Comparison of ENCODE assay signal across 7 mouse cellular contexts in genomic region chr14:20836905-20837376, GRCm38 (mm10). TPM values are rescaled to one million over a fixed set of nuclear protein-coding genes. Genes with fewer than 3 reads are reported as not detected.
DNase-seq lines count a peak whose midpoint lies in the region; ATAC-seq lines count a peak whose summit lies in the region.

No protein-coding gene starts in this region.

- H3K36me3 ChIP-seq in forebrain, embryonic 11.5 days (ENCODE audit: control insufficient read depth, insufficient read depth, low read length) = no peaks in the 10 kb centered on the region
- no peaks in the 10 kb centered on the region for H3K36me3 ChIP-seq in intestine, embryonic 14.5 days (ENCODE audit: control insufficient read depth, insufficient read depth, low read length)
- H3K36me3 ChIP-seq in midbrain, embryonic 13.5 days = no peaks in the 10 kb centered on the region

- peak overlapping the region; percentile 72 for H3K9ac ChIP-seq in forebrain, embryonic 11.5 days (ENCODE audit: low read length)
- H3K9ac ChIP-seq in intestine, embryonic 14.5 days (ENCODE audit: low read length) = peak overlapping the region; percentile 48
- H3K9ac ChIP-seq in midbrain, embryonic 13.5 days (replicated peaks) = peak overlapping the region; percentile 73

- H3K27me3 ChIP-seq in forebrain, embryonic 11.5 days (ENCODE audit: control insufficient read depth, insufficient read depth, low read length) = no peaks in the 10 kb centered on the region
- no peaks in the 10 kb centered on the region for H3K27me3 ChIP-seq in intestine, embryonic 14.5 days (replicated peaks; ENCODE audit: control insufficient read depth, insufficient read depth, low read length)
- H3K27me3 ChIP-seq in midbrain, embryonic 13.5 days = peaks cover 15% of the 10 kb centered on the region

- H3K4me2 ChIP-seq in forebrain, embryonic 11.5 days (ENCODE audit: low read depth, low read length, severe bottlenecking) = peak overlapping the region; percentile 87
- peak overlapping the region; percentile 96 for H3K4me2 ChIP-seq in intestine, embryonic 14.5 days (ENCODE audit: low read length)
- peak overlapping the region; percentile 96 for H3K4me2 ChIP-seq in midbrain, embryonic 13.5 days (replicated peaks)

- H3K4me3 ChIP-seq in forebrain, embryonic 11.5 days (ENCODE audit: low read depth, low read length) = peak overlapping the region; percentile 46
- peak overlapping the region; percentile 43 for H3K4me3 ChIP-seq in intestine, embryonic 14.5 days (ENCODE audit: low read depth, low read length)
- peak overlapping the region; percentile 52 for H3K4me3 ChIP-seq in midbrain, embryonic 13.5 days (replicated peaks)

- no peak overlapping the region for H3K27ac ChIP-seq in forebrain, embryonic 11.5 days (ENCODE audit: low read depth, low read length)
- no peak overlapping the region; the same call in 1 of the 2 replicates for H3K27ac ChIP-seq in intestine, embryonic 14.5 days (ENCODE audit: low read depth)
- no peak overlapping the region for H3K27ac ChIP-seq in midbrain, embryonic 13.5 days

- ATAC-seq in forebrain, embryonic 11.5 days (replicated peaks; ENCODE audit: low FRiP score) = no peak
- ATAC-seq in intestine, embryonic 14.5 days (replicated peaks; ENCODE audit: low FRiP score, low TSS enrichment, low read depth) = no peak; the same call in 1 of the 2 replicates
- no peak for ATAC-seq in midbrain, embryonic 13.5 days

- DNase-seq in retina, embryonic 14.5 days (ENCODE audit: low spot score) = peak; percentile 13
- DNase-seq in retina, postnatal 1 day = no peak
- no peak for DNase-seq in forebrain, embryonic 11.5 days (ENCODE audit: low spot score)
- DNase-seq in intestine, embryonic 14.5 days (ENCODE audit: low spot score) = no peak
- DNase-seq in ovary, postnatal 36 days (ENCODE audit: low spot score) = no peak
- DNase-seq in layer of hippocampus, postnatal 36 days = no peak

- H3K9me3 ChIP-seq in forebrain, embryonic 11.5 days (ENCODE audit: control insufficient read depth, low read length) = no peaks in the 10 kb centered on the region
- no peaks in the 10 kb centered on the region for H3K9me3 ChIP-seq in intestine, embryonic 14.5 days (ENCODE audit: control insufficient read depth, low read length)
- no peaks in the 10 kb centered on the region for H3K9me3 ChIP-seq in midbrain, embryonic 13.5 days

- 0 out of 2 replicates have a peak, but pooled peaks cover 3% of the 10 kb centered on the region for H3K4me1 ChIP-seq in forebrain, embryonic 11.5 days (replicated peaks; ENCODE audit: control insufficient read depth, insufficient read depth, low read length)
- H3K4me1 ChIP-seq in intestine, embryonic 14.5 days (replicated peaks; ENCODE audit: control insufficient read depth, insufficient read depth, low read length) = peaks cover 10% of the 10 kb centered on the region; the same call in 1 of the 2 replicates
- H3K4me1 ChIP-seq in midbrain, embryonic 13.5 days (replicated peaks) = peaks cover 6% of the 10 kb centered on the region

- WGBS in forebrain, embryonic 11.5 days = 3% methylated on average over 10 of the region's 10 CpGs
- 7% methylated on average over 10 of the region's 10 CpGs for WGBS in intestine, embryonic 14.5 days
- WGBS in midbrain, embryonic 13.5 days = 8% methylated on average over 10 of the region's 10 CpGs

RNA-seq across cellular contexts. Expression of gene Plau, which starts 0.5 kb away (rescaled TPM):
- 0.25 and 0.31 TPM in 2 replicates for polyA plus RNA-seq in forebrain, embryonic 11.5 days (2014; fragmentation: Nextera tagmentation; extraction: Ambion mirVana)
- 1.1 and 1.3 TPM in 2 replicates for polyA plus RNA-seq in intestine, embryonic 14.5 days (2014; fragmentation: Nextera tagmentation; extraction: Ambion mirVana)
- polyA plus RNA-seq in midbrain, embryonic 13.5 days (2015; fragmentation: Nextera tagmentation; extraction: Ambion mirVana) = 0.19 and 0.34 TPM in 2 replicates
- 1 to 10 TPM; 4.2 to 4.3 TPM for total RNA-seq in layer of hippocampus, postnatal 36 days (2021)

RNA-seq across cellular contexts. Expression of gene Camk2g, which starts 43.1 kb away (rescaled TPM):
- 46.8 and 52.0 TPM in 2 replicates for polyA plus RNA-seq in forebrain, embryonic 11.5 days (2014; fragmentation: Nextera tagmentation; extraction: Ambion mirVana)
- 47.6 and 53.3 TPM in 2 replicates for polyA plus RNA-seq in intestine, embryonic 14.5 days (2014; fragmentation: Nextera tagmentation; extraction: Ambion mirVana)
- 84.2 and 86.8 TPM in 2 replicates for polyA plus RNA-seq in midbrain, embryonic 13.5 days (2015; fragmentation: Nextera tagmentation; extraction: Ambion mirVana)
- 100 to 1,000 TPM; 187 to 199 TPM for total RNA-seq in layer of hippocampus, postnatal 36 days (2021)
